Mouse (Mus musculus) CH12.LX (cell line): Measurements from ENCODE around the gene Zcchc7. TPM values are rescaled to one million over a fixed set of nuclear protein-coding genes. Genes with fewer than 3 reads are reported as not detected.

ENCODE experiments used
- DNase-seq: peaks from one replicate; pipeline ENCODE4 v3.0.0-alpha.2; 2013; ENCODE audit errors: extremely low read depth
- H3K27ac ChIP-seq: 2 replicates; pipeline ENCODE4 v1.5.1; 2012; ENCODE audit warnings: low read depth, mild to moderate bottlenecking, control low read depth, moderate library complexity; ENCODE audit not compliant: insufficient read depth
- H3K27me3 ChIP-seq: replicated peaks from 2 replicates; pipeline ENCODE3; 2012; ENCODE audit warnings: inconsistent platforms
- H3K36me3 ChIP-seq, 2 experiments: replicated peaks in 1 of 2; 2 replicates each; pipeline versions ENCODE3 to v1.6.1; 2012; ENCODE audit warnings: inconsistent platforms in 1 of 2, low read length in 1 of 2, mild to moderate bottlenecking in 1 of 2, mixed read lengths in 1 of 2, moderate library complexity in 1 of 2; ENCODE audit not compliant: control insufficient read depth in 1 of 2, insufficient read depth in 1 of 2
- H3K4me1 ChIP-seq, 2 experiments: 2 replicates each; pipeline ENCODE4 v1.6.1; 2012; ENCODE audit warnings: inconsistent platforms in 1 of 2, moderate library complexity in 1 of 2; ENCODE audit not compliant: insufficient read depth in 2 of 2, control insufficient read depth in 1 of 2
- H3K4me2 ChIP-seq: 2 replicates; pipeline ENCODE4 v1.6.1; 2012; ENCODE audit warnings: low read depth, mild to moderate bottlenecking, control low read depth; ENCODE audit not compliant: poor library complexity, insufficient read depth, severe bottlenecking
- H3K4me3 ChIP-seq, 3 experiments: fragments of 150-350 bp in 1 of 3; sonication (generic) in 1 of 3; replicated peaks in 1 of 3; 2 replicates each; pipeline versions ENCODE3 to v1.5.1; 2011 to 2012; ENCODE audit warnings: low read depth in 2 of 3, low read length in 2 of 3, mild to moderate bottlenecking in 2 of 3, moderate library complexity in 2 of 3, control low read depth in 1 of 3, improper control_type of control experiment in 1 of 3, inconsistent platforms in 1 of 3, mixed read lengths in 1 of 3; ENCODE audit not compliant: poor library complexity in 1 of 3
- H3K79me2 ChIP-seq: replicated peaks from 2 replicates; pipeline ENCODE4 v1.6.1; 2012; ENCODE audit warnings: mild to moderate bottlenecking, moderate library complexity; ENCODE audit not compliant: control insufficient read depth, poor library complexity, insufficient read depth, severe bottlenecking; ENCODE audit errors: extremely low read depth
- H3K9ac ChIP-seq: 2 replicates; pipeline ENCODE4 v1.6.1; 2012; ENCODE audit warnings: low read depth, mild to moderate bottlenecking, control low read depth, moderate library complexity; ENCODE audit not compliant: insufficient read depth
- H3K9me3 ChIP-seq: replicated peaks from 2 replicates; pipeline ENCODE3; 2012; ENCODE audit warnings: low read length, inconsistent platforms, mixed read lengths
- CHD1 ChIP-seq: IDR thresholded peaks from 2 replicates; pipeline ENCODE4 v1.6.1; 2012; ENCODE audit warnings: low read depth, low read length, improper control_type of control experiment, inconsistent platforms
- CHD2 ChIP-seq: IDR thresholded peaks from 2 replicates; pipeline ENCODE4 v1.6.1; 2011; ENCODE audit warnings: low read length, improper control_type of control experiment
- E2F4 ChIP-seq: IDR thresholded peaks from 2 replicates; pipeline ENCODE4 v1.6.1; 2011; ENCODE audit warnings: low read depth, low read length, improper control_type of control experiment; ENCODE audit not compliant: insufficient replicate concordance
- ELF1 ChIP-seq: IDR thresholded peaks from 2 replicates; pipeline ENCODE4 v1.6.1; 2014; ENCODE audit warnings: low read depth, mild to moderate bottlenecking, inconsistent platforms, low read length, improper control_type of control experiment
- EP300 ChIP-seq: IDR thresholded peaks from 2 replicates; pipeline ENCODE4 v1.6.1; 2011; ENCODE audit warnings: low read length, improper control_type of control experiment
- ETS1 ChIP-seq: conservative IDR thresholded peaks from 2 replicates; pipeline ENCODE4 v1.6.1; 2012; ENCODE audit warnings: low read depth, mild to moderate bottlenecking, inconsistent platforms, low read length, improper control_type of control experiment, moderate library complexity
- GABPA ChIP-seq: IDR thresholded peaks from 2 replicates; pipeline ENCODE4 v1.6.1; 2012; ENCODE audit warnings: low read depth, low read length, improper control_type of control experiment, inconsistent platforms; ENCODE audit not compliant: insufficient replicate concordance
- HCFC1 ChIP-seq: IDR thresholded peaks from 2 replicates; pipeline ENCODE4 v1.6.1; 2012; ENCODE audit warnings: low read depth, mild to moderate bottlenecking, inconsistent platforms, low read length, improper control_type of control experiment
- IRF4 ChIP-seq: IDR thresholded peaks from 2 replicates; pipeline ENCODE4 v1.6.1; 2014; ENCODE audit warnings: low read depth, mild to moderate bottlenecking, inconsistent platforms, low read length, improper control_type of control experiment
- JUN ChIP-seq: IDR thresholded peaks from 2 replicates; pipeline ENCODE4 v1.6.1; 2011; ENCODE audit warnings: low read depth, mild to moderate bottlenecking, low read length, improper control_type of control experiment, moderate library complexity; ENCODE audit not compliant: insufficient read depth
- JUND ChIP-seq: conservative IDR thresholded peaks from 2 replicates; pipeline ENCODE4 v1.6.1; 2011; ENCODE audit warnings: low read depth, low read length, improper control_type of control experiment
- KAT2A ChIP-seq: IDR thresholded peaks from 2 replicates; pipeline ENCODE4 v1.6.1; 2012; ENCODE audit warnings: low read length, improper control_type of control experiment, inconsistent platforms; ENCODE audit not compliant: insufficient replicate concordance
- MAFK ChIP-seq: IDR thresholded peaks from 2 replicates; pipeline ENCODE4 v1.6.1; 2011; ENCODE audit warnings: low read length, improper control_type of control experiment; ENCODE audit not compliant: insufficient replicate concordance
- MAZ ChIP-seq: IDR thresholded peaks from 2 replicates; pipeline ENCODE4 v1.6.1; 2012; ENCODE audit warnings: low read depth, mild to moderate bottlenecking, inconsistent platforms, low read length, improper control_type of control experiment, moderate library complexity
- MEF2A ChIP-seq: IDR thresholded peaks from 2 replicates; pipeline ENCODE4 v1.6.1; 2014; ENCODE audit warnings: low read depth, mild to moderate bottlenecking, inconsistent platforms, low read length, improper control_type of control experiment, borderline replicate concordance
- MXI1 ChIP-seq: IDR thresholded peaks from 2 replicates; pipeline ENCODE4 v1.6.1; 2011; ENCODE audit warnings: mild to moderate bottlenecking, low read depth, low read length, improper control_type of control experiment
- MYC ChIP-seq: IDR thresholded peaks from 2 replicates; pipeline ENCODE4 v1.6.1; 2011; ENCODE audit warnings: low read depth, mild to moderate bottlenecking, improper control_type of control experiment, low read length
- NELFE ChIP-seq: IDR thresholded peaks from 2 replicates; pipeline ENCODE4 v1.6.1; 2011; ENCODE audit warnings: low read depth, low read length, improper control_type of control experiment
- NRF1 ChIP-seq: IDR thresholded peaks from 2 replicates; pipeline ENCODE4 v1.6.1; 2014; ENCODE audit warnings: low read depth, mild to moderate bottlenecking, inconsistent platforms, low read length, improper control_type of control experiment, moderate library complexity
- PAX5 ChIP-seq: IDR thresholded peaks from 2 replicates; pipeline ENCODE4 v1.6.1; 2012; ENCODE audit warnings: low read length, inconsistent platforms, mixed read lengths
- POLR2A ChIP-seq: IDR thresholded peaks from 2 replicates; pipeline ENCODE4 v1.6.1; 2011; ENCODE audit warnings: low read depth, mild to moderate bottlenecking, improper control_type of control experiment, low read length
- POLR2AphosphoS2 ChIP-seq: IDR thresholded peaks from 2 replicates; pipeline ENCODE4 v1.6.1; 2011; ENCODE audit warnings: low read depth, low read length, improper control_type of control experiment
- RAD21 ChIP-seq: IDR thresholded peaks from 2 replicates; pipeline ENCODE4 v1.6.1; 2011; ENCODE audit warnings: low read depth, mild to moderate bottlenecking, low read length, improper control_type of control experiment, moderate library complexity
- SMC3 ChIP-seq: IDR thresholded peaks from 2 replicates; pipeline ENCODE4 v1.6.1; 2011; ENCODE audit warnings: low read depth, low read length, improper control_type of control experiment
- TCF12 ChIP-seq: IDR thresholded peaks from 2 replicates; pipeline ENCODE4 v1.6.1; 2014; ENCODE audit warnings: low read depth, mild to moderate bottlenecking, inconsistent platforms, low read length, improper control_type of control experiment
- UBTF ChIP-seq: IDR thresholded peaks from 2 replicates; pipeline ENCODE4 v1.6.1; 2012; ENCODE audit warnings: low read depth, mild to moderate bottlenecking, inconsistent platforms, low read length, improper control_type of control experiment, moderate library complexity
- USF1 ChIP-seq: IDR thresholded peaks from 2 replicates; pipeline ENCODE4 v1.6.1; 2014; ENCODE audit warnings: low read depth, mild to moderate bottlenecking, inconsistent platforms, low read length, improper control_type of control experiment
- ZC3H11A ChIP-seq: IDR thresholded peaks from 2 replicates; pipeline ENCODE4 v1.6.1; 2012; ENCODE audit warnings: low read depth, mild to moderate bottlenecking, inconsistent platforms, low read length, improper control_type of control experiment
- ZMIZ1 ChIP-seq: IDR thresholded peaks from 2 replicates; pipeline ENCODE4 v1.6.1; 2012; ENCODE audit warnings: low read depth, mild to moderate bottlenecking, inconsistent platforms, low read length, improper control_type of control experiment
- dilution Hi-C: fragments of 300-500 bp; cut with MboI; formaldehyde crosslinking; loops from 2 replicates; pipeline ENCODE4 v1.14.3; 2020; ENCODE audit warnings: low sequenced_read_pairs; ENCODE audit not compliant: extremely low pct_unique_long_range_greater_than_20kb, extremely low pct_ligation_motif_present
- in situ Hi-C: fragments of 300-500 bp; cut with MboI; formaldehyde crosslinking; loops from 3 replicates; pipeline ENCODE4 v1.14.3; 2019; ENCODE audit warnings: low sequenced_read_pairs, low pct_ligation_motif_present, low pct_unique_long_range_greater_than_20kb, mixed read lengths
- polyA plus RNA-seq: library from polyadenylated mRNA; unstranded; fragments of >175 nt; gene quantifications from 2 replicates; pipeline ENCODE4 v1.2.1, GENCODE M21; 2012; ENCODE audit warnings: low read depth; ENCODE audit not compliant: insufficient read length
- total RNA-seq, 2 experiments: library from RNA; depleted of rRNA; stranded (reverse); fragments of 300-350 nt in 1 of 2; fragments of >200 nt in 1 of 2; gene quantifications; 2 replicates each; pipeline ENCODE4 v1.2.3; 2012 to 2014

The Zcchc7 gene
- total RNA-seq (2012; rRNA removed) = 24.2 and 25.2 TPM in 2 replicates
- total RNA-seq (2014; rRNA removed) = 21.0 and 30.2 TPM in 2 replicates
- polyA plus RNA-seq = 27.6 and 29.8 TPM in 2 replicates

- Histone ChIP-seq H3K9ac (peak within 1 kb of the TSS; percentile 79), H3K4me1 (peaks cover 0 to 44% of the 10 kb centered on the region in 2 experiments; a peak in 2 of 4 replicates), H3K9me3 (no peaks in the 10 kb centered on the region), H3K4me2 (peak within 1 kb of the TSS; percentile 84), H3K27me3 (no peaks in the 10 kb centered on the region), H3K27ac (peak within 1 kb of the TSS; percentile 90), H3K4me3 (peak within 1 kb of the TSS; percentile 76 to 100 (median 91)), H3K36me3 (no peaks in the 10 kb centered on the region), H3K79me2 (peaks cover 14% of the 10 kb centered on the region)
- dilution Hi-C loops (no loop called here), in situ Hi-C loops (no loop called here)
- DNase-seq = no peak
- peak; percentile 74 for TF ChIP-seq ELF1
- TF ChIP-seq POLR2AphosphoS2 = no peak
- 0 out of 2 replicates have a peak, but pooled peaks have one; percentile 17 for TF ChIP-seq IRF4
- 0 out of 2 replicates have a peak, but pooled peaks have one; percentile 16 for TF ChIP-seq ZMIZ1
- TF ChIP-seq CHD1 = no peak
- TF ChIP-seq NELFE = peak; percentile 75; the same call in 1 of the 2 replicates
Observed at GRCm38 (mm10) chr4:44755553-44756133, at the start of gene Zcchc7. Gene Zcchc7, plus strand, starts transcription at chr4:44755877.

GRCm38 (mm10) chr4:44705967-44706366, 49.7 kb upstream of the Zcchc7 start:
- Histone ChIP-seq H3K4me1 (peaks cover 8 to 36% of the 10 kb centered on the region in 2 experiments; a peak in 3 of 4 replicates), H3K27ac (peak overlapping the region; percentile 77), H3K4me2 (peak overlapping the region; percentile 95), H3K79me2 (peaks cover 81% of the 10 kb centered on the region), H3K9ac (peak overlapping the region; percentile 90), H3K36me3 (peaks cover 22 to 47% of the 10 kb centered on the region in 2 experiments), H3K4me3 (peak overlapping the region; percentile 50 to 66 (median 58)), H3K27me3 (no peaks in the 10 kb centered on the region), H3K9me3 (peaks cover 26% of the 10 kb centered on the region)
- in situ Hi-C loops = no loop called here
- peak; percentile 96 for DNase-seq
- dilution Hi-C loops = no loop called here
- TF ChIP-seq UBTF = 0 out of 2 replicates have a peak, but pooled peaks have one; percentile 24
- no peak for TF ChIP-seq ZC3H11A
- peak; percentile 91 for TF ChIP-seq ELF1
- TF ChIP-seq TCF12 = peak; percentile 98
- TF ChIP-seq E2F4 = no peak
- TF ChIP-seq RAD21 = peak; percentile 21
- 0 out of 2 replicates have a peak, but pooled peaks have one; percentile 46 for TF ChIP-seq MAFK
- TF ChIP-seq SMC3 = peak; percentile 44
- peak; percentile 92 for TF ChIP-seq MEF2A
- no peak for TF ChIP-seq USF1
- TF ChIP-seq PAX5 = no peak
- peak; percentile 39; the same call in 1 of the 2 replicates for TF ChIP-seq POLR2AphosphoS2
- peak; percentile 89 for TF ChIP-seq IRF4
- TF ChIP-seq MAZ = peak; percentile 96
- TF ChIP-seq ZMIZ1 = peak; percentile 81
- 0 out of 2 replicates have a peak, but pooled peaks have one; percentile 46 for TF ChIP-seq CHD1
- peak; percentile 52; the same call in 1 of the 2 replicates for TF ChIP-seq POLR2A
- TF ChIP-seq JUN = no peak
- TF ChIP-seq ETS1 = peak; percentile 97
- TF ChIP-seq MXI1 = peak; percentile 77
- TF ChIP-seq NRF1 = peak; percentile 34; the same call in 1 of the 2 replicates
- peak; percentile 71; the same call in 1 of the 2 replicates for TF ChIP-seq NELFE
- no peak for TF ChIP-seq GABPA
- TF ChIP-seq KAT2A = peak; percentile 82
- TF ChIP-seq EP300 = peak; percentile 90
- peak; percentile 65; the same call in 1 of the 2 replicates for TF ChIP-seq HCFC1
- 0 out of 2 replicates have a peak, but pooled peaks have one; percentile 38 for TF ChIP-seq JUND
- TF ChIP-seq CHD2 = peak; percentile 95
- no peak for TF ChIP-seq MYC
